Mouse (Mus musculus) embryonic stem cell, embryonic (primary cell): ENCODE data around the gene Slc38a5.
"Not testable (repeated sequence)": the region's sequence is repeated elsewhere in the genome, so short reads cannot be mapped to it uniquely, and the experiment has no call there.

Source experiments
- CTCF ChIA-PET, 4 experiments: fragments of 300-600 bp in 2 of 4; fragments of 350-600 bp in 2 of 4; sonication (Branson Sonifier 250); formaldehyde crosslinking; loops; one replicate each; lab custom pipeline; 2022; ENCODE audit warnings: inconsistent platforms in 2 of 4; lab: Charles Lee
- POLR2A ChIA-PET, 4 experiments: fragments of 300-600 bp in 2 of 4; fragments of 350-600 bp in 2 of 4; sonication (Branson Sonifier 250); formaldehyde crosslinking; loops; one replicate each; lab custom pipeline; 2022; ENCODE audit warnings: antibody characterized with exemption in 4 of 4, inconsistent platforms in 1 of 4; lab: Charles Lee

Gene Slc38a5

DNA sequence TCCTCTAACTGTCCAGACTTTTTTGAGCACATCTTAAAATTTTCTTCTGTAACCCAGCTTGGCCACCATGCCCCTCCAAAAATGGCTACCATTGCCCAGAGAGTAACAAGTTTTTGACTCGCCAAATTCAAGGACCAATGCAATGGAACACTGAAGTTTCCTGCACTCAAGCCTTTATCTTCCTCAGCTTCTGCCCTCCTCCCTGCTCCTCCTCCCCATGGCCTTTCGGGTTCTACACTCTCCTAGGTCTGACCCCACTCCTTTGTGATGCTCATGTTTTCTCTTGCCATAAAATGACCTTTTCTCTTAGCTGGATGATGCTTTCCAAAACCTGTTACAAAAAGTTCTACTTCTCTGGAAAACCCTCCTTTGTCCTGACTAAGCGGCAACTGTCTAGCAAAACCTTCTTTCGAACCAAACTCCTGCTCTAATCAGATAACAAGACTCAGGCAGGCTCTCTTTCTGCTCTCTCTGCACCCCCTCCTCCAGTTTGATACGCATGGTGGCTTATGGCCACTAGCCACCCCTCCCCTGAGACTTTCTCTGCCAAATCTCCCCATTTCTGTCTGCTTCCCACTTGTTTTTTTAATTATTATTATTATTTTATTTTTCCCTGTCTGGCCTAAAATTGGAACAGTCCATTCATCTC, 7.7 kb upstream of the Slc38a5 start:
- POLR2A ChIA-PET, result interaction anchor here in 1 of 4 experiments (1.2 kb wide), 1 partner anchor 131 kb away, joined by 3 read pairs; the partner anchor contains the start of gene Wdr13
- CTCF ChIA-PET, result interaction anchor here in 1 of 4 experiments (0.5 kb wide), 1 partner anchor 269 kb away, joined by 5 read pairs; no protein-coding TSS in a partner anchor

DNA sequence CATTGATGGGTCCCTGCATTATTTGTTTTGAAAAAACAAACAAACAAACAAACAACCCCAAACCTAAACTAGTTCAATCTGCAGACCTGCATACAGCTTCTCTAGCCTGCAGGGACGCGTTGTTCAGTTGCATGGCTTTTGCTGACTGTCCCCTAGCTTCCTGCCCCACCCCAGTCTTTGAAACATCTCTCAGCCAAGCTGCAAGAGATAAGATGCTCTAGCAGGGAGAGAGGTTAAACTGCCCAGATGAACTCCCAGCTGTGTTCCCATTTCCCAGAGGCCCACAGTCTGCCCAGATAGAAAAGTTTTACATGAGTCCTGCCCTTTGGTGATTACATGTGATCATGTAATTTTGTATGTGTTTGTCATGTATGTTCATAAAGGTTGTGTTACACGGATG, 6.7 kb upstream of the Slc38a5 start:
- CTCF ChIA-PET, result no interaction called here
- POLR2A ChIA-PET, result interaction anchor here in 2 of 4 experiments (0.6 to 0.7 kb wide), 2 partner anchors 12 to 214 kb away, joined by 3 read pairs; partner anchors contain the start of gene Ftsj1 (in 1 of the 2)

DNA sequence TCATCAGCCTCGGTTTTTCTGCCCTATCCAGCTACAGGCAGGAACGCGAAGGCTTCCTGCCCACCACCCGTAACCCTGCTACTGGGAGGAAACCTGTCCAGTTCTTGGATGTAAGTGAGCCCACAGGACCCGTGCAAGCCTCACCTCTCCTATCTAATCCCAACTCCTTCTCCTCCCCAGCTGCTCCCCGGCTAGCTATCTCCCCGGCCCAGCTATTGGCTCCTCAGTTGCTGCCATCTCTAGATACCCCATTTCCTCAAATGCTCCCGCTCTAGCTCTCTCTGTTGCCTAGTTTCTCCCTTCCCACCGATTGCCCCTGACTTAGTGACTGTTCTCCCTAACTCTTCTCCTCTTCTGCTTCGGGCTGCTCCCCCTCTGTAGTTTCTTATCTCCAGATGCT, 1.1 kb downstream of the Slc38a5 start:
- ChIA-PET POLR2A (interaction anchor here in 2 of 4 experiments (0.9 to 1.1 kb wide), 2 partner anchors 127 to 137 kb away, joined by 3 read pairs; partner anchors contain the start of gene Rbm3 (in 1 of the 2)), CTCF (interaction anchor here in 1 of 4 experiments (0.7 kb wide), 1 partner anchor 146 kb away, joined by 3 read pairs; no protein-coding TSS in a partner anchor)

DNA sequence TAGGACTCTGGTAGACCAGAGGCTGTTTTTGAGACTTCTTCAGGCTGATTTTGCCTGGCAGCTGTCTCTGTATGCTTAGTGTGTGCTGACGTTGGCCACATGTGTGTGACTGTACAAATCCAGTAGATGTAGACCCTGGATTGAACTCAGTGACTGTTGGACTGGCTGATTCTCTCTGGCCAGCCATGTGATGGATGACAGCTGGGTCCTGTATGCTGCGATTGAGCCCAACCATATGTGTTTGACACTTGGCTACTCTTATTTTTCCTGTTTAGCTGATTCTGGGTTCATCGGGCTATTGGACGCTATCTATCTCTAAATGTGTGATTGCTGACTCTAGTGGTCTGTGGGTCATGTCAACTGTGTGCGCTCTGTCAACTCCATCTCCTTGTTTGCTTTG, 3.1 kb downstream of the Slc38a5 start:
- POLR2A ChIA-PET, result no interaction called here
- CTCF ChIA-PET, result no interaction called here

DNA sequence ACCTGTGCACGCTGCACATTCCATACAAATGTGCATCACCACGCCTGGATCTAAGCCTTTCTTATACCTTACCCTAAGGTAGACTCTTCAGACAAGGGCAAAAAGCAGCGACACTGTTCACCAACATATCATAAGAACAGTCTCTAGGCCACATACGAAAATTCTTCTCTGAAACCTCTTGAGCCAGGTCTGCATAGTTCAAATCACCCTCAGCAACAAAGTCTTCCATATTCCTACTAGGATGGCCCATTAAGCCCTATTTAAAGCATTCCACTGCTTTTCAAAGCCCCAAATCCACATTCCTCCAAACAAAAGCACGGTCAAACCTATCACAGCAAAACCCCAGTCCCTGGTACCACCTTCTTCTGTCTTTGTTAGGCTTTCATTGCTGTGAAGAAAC, 17.7 kb downstream of the Slc38a5 start:
- POLR2A ChIA-PET, result interaction anchor here in 2 of 4 experiments (0.6 to 0.7 kb wide), 2 partner anchors 96 to 605 kb away, joined by 3 read pairs; no protein-coding TSS in a partner anchor
- CTCF ChIA-PET, result no interaction called here

DNA sequence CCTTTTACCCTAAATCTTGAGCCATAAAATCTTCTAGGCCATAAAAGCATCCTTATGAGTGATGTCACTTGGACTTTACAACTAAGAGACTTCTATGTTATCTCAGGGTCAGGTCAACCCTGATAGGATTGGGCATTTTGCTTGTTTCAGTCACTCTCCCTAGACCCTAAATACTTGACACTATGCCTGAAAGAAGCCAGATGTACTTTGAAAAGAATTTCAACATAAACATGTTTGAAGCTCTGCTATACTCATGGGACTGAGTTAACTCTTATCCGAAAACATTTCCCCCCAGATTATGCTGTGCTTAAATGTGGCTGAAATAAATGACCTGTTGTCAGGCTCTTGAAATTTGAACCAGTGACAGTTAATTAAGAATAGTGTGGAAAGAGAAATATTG, 38.4 kb downstream of the Slc38a5 start:
- CTCF ChIA-PET, result no interaction called here

DNA sequence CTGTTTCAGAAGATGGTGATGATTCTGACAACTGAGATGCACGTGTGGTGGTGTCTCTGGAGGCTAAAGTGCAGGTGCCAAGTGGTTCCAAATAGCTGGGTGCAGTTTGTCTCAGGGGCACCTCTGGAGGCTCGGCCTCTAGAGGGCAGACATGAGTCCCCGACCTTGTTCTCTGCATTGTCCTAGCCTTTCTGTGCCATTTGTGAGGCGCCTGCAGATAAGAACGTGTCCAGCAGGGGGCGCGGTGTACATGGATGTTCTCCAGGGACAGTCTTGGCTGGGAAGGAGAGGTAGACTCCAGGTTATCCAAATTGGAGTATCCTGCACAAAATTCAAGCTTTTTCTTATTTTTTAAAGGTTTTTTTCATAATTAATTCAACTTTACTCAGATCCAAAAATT, 44.0 kb downstream of the Slc38a5 start:
- CTCF ChIA-PET, result interaction anchor here in 2 of 4 experiments (0.6 to 0.7 kb wide), 2 partner anchors 38 to 322 kb away, joined by 3 to 6 read pairs; no protein-coding TSS in a partner anchor
- POLR2A ChIA-PET, result not testable (repeated sequence)

More for the DNA sequence above, 38.4 kb downstream of the Slc38a5 start:
- POLR2A ChIA-PET, result no interaction called here

DNA sequence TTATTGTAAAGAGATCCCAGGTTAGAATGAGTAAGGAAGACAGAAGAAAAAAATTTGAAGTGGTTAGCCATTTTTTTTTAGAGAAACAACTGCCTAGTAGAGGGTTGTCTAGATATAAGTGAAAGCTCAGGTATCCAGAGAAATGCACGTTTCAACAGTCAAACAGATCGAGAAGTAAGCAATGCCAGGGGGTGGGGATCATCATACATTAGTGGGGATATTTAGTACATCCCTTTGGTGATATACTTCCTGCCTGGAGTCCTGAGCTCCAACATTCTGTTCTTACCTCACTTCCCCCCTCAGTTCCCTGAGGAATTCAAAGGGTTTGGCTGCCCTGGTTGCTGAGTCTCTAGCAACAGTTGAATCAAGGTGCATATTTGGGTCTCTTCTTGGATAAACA, 56.2 kb downstream of the Slc38a5 start, which contains the start of gene Ssxb10:
Gene Ssxb10 (plus strand): TSS at position 301 of the 400 bp plus-strand sequence.
- ChIA-PET CTCF (no interaction called here), POLR2A (no interaction called here)
